Mouse (Mus musculus) intestine, embryonic 16.5 days (tissue): ENCODE results near the gene Fam19a5. TPM values are rescaled to one million over a fixed set of nuclear protein-coding genes. Genes with fewer than 3 reads are reported as not detected.

Source experiments
- ATAC-seq: fragments of 200-750 bp; cut with Nextera tagmentation; 2 replicates; pipeline ENCODE4 v1.8.0; 2017; ENCODE audit warnings: moderate TSS enrichment, moderate library complexity
- H3K27ac ChIP-seq: fragments of 300-500 bp; sonication (generic); 2 replicates; pipeline ENCODE4 v1.5.1; 2014; ENCODE audit warnings: mild to moderate bottlenecking, low read length
- H3K27me3 ChIP-seq: fragments of 300-500 bp; sonication (generic); replicated peaks from 2 replicates; pipeline ENCODE4 v1.6.1; 2014; ENCODE audit warnings: low read length, control low read depth, mixed read lengths; ENCODE audit not compliant: control insufficient read depth, insufficient read depth
- H3K36me3 ChIP-seq: fragments of 300-500 bp; sonication (generic); 2 replicates; pipeline ENCODE4 v1.6.1; 2014; ENCODE audit warnings: low read length, control low read depth; ENCODE audit not compliant: control insufficient read depth, insufficient read depth
- H3K4me1 ChIP-seq: fragments of 300-500 bp; sonication (generic); 2 replicates; pipeline ENCODE4 v1.6.1; 2014; ENCODE audit warnings: low read length, control low read depth, mixed read lengths; ENCODE audit not compliant: control insufficient read depth, insufficient read depth
- H3K4me2 ChIP-seq: fragments of 300-500 bp; sonication (generic); 2 replicates; pipeline ENCODE4 v1.6.1; 2014; ENCODE audit warnings: low read depth, low read length, control low read depth
- H3K4me3 ChIP-seq: fragments of 300-500 bp; sonication (generic); 2 replicates; pipeline ENCODE4 v1.5.1; 2014; ENCODE audit warnings: mild to moderate bottlenecking, low read length
- H3K9ac ChIP-seq: fragments of 300-500 bp; sonication (generic); 2 replicates; pipeline ENCODE4 v1.6.1; 2014; ENCODE audit warnings: low read depth, low read length
- H3K9me3 ChIP-seq: fragments of 300-500 bp; sonication (generic); 2 replicates; pipeline ENCODE4 v1.6.1; 2016; ENCODE audit warnings: low read length, control low read depth; ENCODE audit not compliant: control insufficient read depth
- WGBS: fragments of 180-500 bp; shearing (Covaris S2); extraction: QIAGEN DNeasy Blood & Tissue Kit; methylation state at CpG from one replicate; pipeline ENCODE4 v1.1.7; 2014; 5-methylcytosine and 5-hydroxymethylcytosine counted together
- polyA plus RNA-seq: library from polyadenylated mRNA; unstranded; fragments of >200 nt; fragmentation: Nextera tagmentation; extraction: Ambion mirVana; gene quantifications from 2 replicates; pipeline ENCODE4 v1.2.1, GENCODE M21; 2015

Fam19a5 gene
- polyA plus RNA-seq, 1 experiment from 2014 or later: 2.1 TPM

GRCm38 (mm10) chr15:87606702-87607101 lies 62.6 kb downstream of the Fam19a5 start:
- Histone ChIP-seq H3K4me2 (no peak overlapping the region), H3K27me3 (no peaks in the 10 kb centered on the region), H3K9me3 (no peaks in the 10 kb centered on the region), H3K4me3 (no peak overlapping the region), H3K36me3 (no peaks in the 10 kb centered on the region), H3K9ac (no peak overlapping the region), H3K27ac (no peak overlapping the region), H3K4me1 (no peaks in the 10 kb centered on the region)
- WGBS: 80% methylated on average over 10 of the region's 10 CpGs
- ATAC-seq: no peak

GRCm38 (mm10) chr15:87609236-87609635 lies 65.1 kb downstream of the Fam19a5 start:
- Histone ChIP-seq H3K36me3 (no peaks in the 10 kb centered on the region), H3K9ac (no peak overlapping the region), H3K27ac (no peak overlapping the region), H3K4me3 (no peak overlapping the region), H3K9me3 (no peaks in the 10 kb centered on the region), H3K27me3 (no peaks in the 10 kb centered on the region), H3K4me1 (no peaks in the 10 kb centered on the region), H3K4me2 (no peak overlapping the region)
- no peak for ATAC-seq
- 74% methylated on average over 1 of the region's 1 CpGs for WGBS

- peak overlapping the region; percentile 68 for H3K9ac ChIP-seq
- H3K27me3 ChIP-seq: peaks cover 49% of the 10 kb centered on the region
- H3K4me2 ChIP-seq: peak overlapping the region; percentile 98
- no peaks in the 10 kb centered on the region for H3K4me1 ChIP-seq
- H3K27ac ChIP-seq: no peak overlapping the region
- H3K9me3 ChIP-seq: no peaks in the 10 kb centered on the region
- no peaks in the 10 kb centered on the region for H3K36me3 ChIP-seq
- WGBS: under 1% methylated on average over 49 of the region's 86 CpGs
- H3K4me3 ChIP-seq: peak overlapping the region; percentile 61
- ATAC-seq: peak; percentile 93
Measured at GRCm38 (mm10) chr15:87623966-87624609, 80.0 kb downstream of the Fam19a5 start.

DNA sequence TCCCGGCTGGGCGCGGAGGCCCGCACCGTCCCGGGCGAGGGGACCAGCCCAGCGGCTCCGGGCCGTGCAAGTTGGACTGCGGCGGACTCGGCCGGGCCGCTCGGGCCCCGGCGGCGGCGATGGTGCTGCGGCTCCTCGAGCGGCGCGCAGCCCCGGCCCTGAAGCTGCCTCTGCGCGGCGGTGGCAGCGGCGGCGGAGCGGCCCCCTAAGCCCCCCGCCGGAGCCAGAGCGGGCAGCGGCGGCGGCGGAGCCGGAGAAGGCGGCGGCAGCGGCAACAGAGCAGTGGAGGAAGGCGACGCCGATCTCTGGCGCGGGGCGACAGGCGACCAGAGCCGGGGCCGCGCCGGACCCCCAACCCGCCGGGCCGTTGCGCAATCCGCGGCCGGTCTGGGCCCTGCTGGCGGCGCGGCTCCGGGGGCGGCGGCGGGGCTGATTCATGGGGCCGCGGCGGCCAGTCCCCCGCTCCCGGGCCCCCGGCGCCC lies 80.6 kb downstream of the Fam19a5 start:
- WGBS: under 1% methylated on average over 39 of the region's 76 CpGs
- Histone ChIP-seq H3K4me2 (peak overlapping the region; percentile 98), H3K4me1 (no peaks in the 10 kb centered on the region), H3K27ac (no peak overlapping the region), H3K9me3 (no peaks in the 10 kb centered on the region), H3K27me3 (peaks cover 49% of the 10 kb centered on the region), H3K4me3 (peak overlapping the region; percentile 61), H3K9ac (peak overlapping the region; percentile 68), H3K36me3 (no peaks in the 10 kb centered on the region)
- peak; percentile 70 for ATAC-seq

GRCm38 (mm10) chr15:87625236-87626023 lies 81.3 kb downstream of the Fam19a5 start:
- no peaks in the 10 kb centered on the region for H3K9me3 ChIP-seq
- ATAC-seq: peak; percentile 77
- no peak overlapping the region for H3K27ac ChIP-seq
- H3K27me3 ChIP-seq: peaks cover 49% of the 10 kb centered on the region
- WGBS: 1% methylated on average over 52 of the region's 68 CpGs
- H3K4me1 ChIP-seq: no peaks in the 10 kb centered on the region
- peak overlapping the region; percentile 68 for H3K9ac ChIP-seq
- H3K4me2 ChIP-seq: peak overlapping the region; percentile 98
- no peaks in the 10 kb centered on the region for H3K36me3 ChIP-seq
- H3K4me3 ChIP-seq: peak overlapping the region; percentile 61

DNA sequence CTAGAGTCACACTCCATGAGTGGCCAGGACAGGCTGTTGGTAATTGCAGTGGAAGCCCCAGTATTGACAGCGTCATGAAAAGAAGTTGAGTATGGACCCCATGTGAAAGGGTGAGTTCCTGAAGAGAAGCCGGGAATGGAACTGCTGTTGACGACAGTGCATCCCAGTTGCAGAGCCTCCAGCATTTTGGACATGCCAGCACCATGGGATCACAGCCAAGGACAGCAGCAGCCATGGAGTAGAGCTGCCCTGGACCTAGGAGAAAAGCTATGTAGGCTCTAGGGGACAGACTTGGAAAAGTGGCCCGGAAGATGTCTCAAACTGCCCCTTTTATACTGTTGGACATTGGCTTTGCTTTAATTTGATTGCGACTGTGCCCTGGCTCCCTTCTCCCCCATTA lies 91.2 kb downstream of the Fam19a5 start:
- Histone ChIP-seq H3K4me2 (no peak overlapping the region), H3K4me1 (no peaks in the 10 kb centered on the region), H3K9ac (no peak overlapping the region), H3K4me3 (no peak overlapping the region), H3K9me3 (no peaks in the 10 kb centered on the region), H3K36me3 (no peaks in the 10 kb centered on the region), H3K27me3 (no peaks in the 10 kb centered on the region), H3K27ac (no peak overlapping the region)
- WGBS: 92% methylated on average over 5 of the region's 5 CpGs
- no peak for ATAC-seq

DNA sequence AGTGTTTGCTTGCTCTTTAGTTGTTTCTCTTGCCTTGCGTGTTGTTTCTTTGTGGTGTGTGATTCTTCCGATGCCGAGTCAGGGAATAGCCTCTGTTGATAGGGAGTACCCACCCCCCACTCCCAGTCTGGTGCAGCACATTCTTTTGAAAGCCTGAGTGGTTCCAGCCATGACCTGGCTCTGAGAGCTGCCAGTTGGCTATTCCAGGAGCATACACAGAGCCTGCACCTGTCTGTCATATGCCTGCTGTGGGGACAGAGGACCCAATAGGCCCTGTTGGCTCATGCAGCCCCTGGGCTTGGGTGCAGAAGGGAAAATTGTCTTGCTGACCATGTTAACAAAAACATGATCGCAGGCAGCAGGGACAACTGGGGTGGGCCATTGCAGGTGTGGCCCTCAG lies 92.3 kb downstream of the Fam19a5 start:
- WGBS: 90% methylated on average over 4 of the region's 4 CpGs
- no peaks in the 10 kb centered on the region for H3K36me3 ChIP-seq
- no peak overlapping the region for H3K9ac ChIP-seq
- no peaks in the 10 kb centered on the region for H3K27me3 ChIP-seq
- no peaks in the 10 kb centered on the region for H3K4me1 ChIP-seq
- no peak overlapping the region for H3K27ac ChIP-seq
- H3K9me3 ChIP-seq: no peaks in the 10 kb centered on the region
- H3K4me2 ChIP-seq: no peak overlapping the region
- H3K4me3 ChIP-seq: no peak overlapping the region
- ATAC-seq: no peak

- no peak overlapping the region for H3K4me2 ChIP-seq
- no peaks in the 10 kb centered on the region for H3K9me3 ChIP-seq
- H3K36me3 ChIP-seq: no peaks in the 10 kb centered on the region
- no peaks in the 10 kb centered on the region for H3K4me1 ChIP-seq
- no peak overlapping the region for H3K27ac ChIP-seq
- H3K4me3 ChIP-seq: no peak overlapping the region
- H3K27me3 ChIP-seq: no peaks in the 10 kb centered on the region
- no peak overlapping the region for H3K9ac ChIP-seq
- ATAC-seq: no peak
Measured at GRCm38 (mm10) chr15:87637234-87637633, 93.1 kb downstream of the Fam19a5 start.

DNA sequence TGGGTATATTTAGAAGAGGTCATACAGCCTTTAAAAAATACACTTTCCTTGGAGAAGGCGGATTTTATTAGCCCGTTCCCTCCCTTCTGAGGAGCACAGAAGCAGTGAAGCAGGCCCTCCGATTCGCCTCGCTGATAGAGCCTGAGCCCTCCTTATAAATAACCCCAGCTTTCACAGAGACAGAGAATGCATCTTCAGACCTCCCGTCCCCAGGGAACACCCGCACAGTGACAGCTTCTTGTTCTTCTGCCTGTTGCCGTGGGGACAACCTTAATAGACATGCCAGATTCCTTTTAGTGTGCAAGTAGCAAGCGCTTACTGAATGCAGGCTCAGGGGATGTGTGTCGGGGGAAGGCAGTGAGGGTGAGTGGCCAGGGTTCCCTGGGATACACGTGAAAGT lies 94.2 kb downstream of the Fam19a5 start:
- H3K27ac ChIP-seq: no peak overlapping the region
- H3K27me3 ChIP-seq: no peaks in the 10 kb centered on the region
- no peaks in the 10 kb centered on the region for H3K9me3 ChIP-seq
- no peak for ATAC-seq
- no peak overlapping the region for H3K4me3 ChIP-seq
- H3K36me3 ChIP-seq: no peaks in the 10 kb centered on the region
- H3K4me1 ChIP-seq: no peaks in the 10 kb centered on the region
- H3K9ac ChIP-seq: no peak overlapping the region
- H3K4me2 ChIP-seq: no peak overlapping the region
- WGBS: 78% methylated on average over 11 of the region's 11 CpGs
